Mouse (Mus musculus): ENCODE measurements at regions not wholly inside any gene's neighbourhood (a gene's known extent, or its start where the extent isn't known, plus 50 kb on each side); places are given as distances from the start of the nearest gene placed in this dataset.

DNA sequence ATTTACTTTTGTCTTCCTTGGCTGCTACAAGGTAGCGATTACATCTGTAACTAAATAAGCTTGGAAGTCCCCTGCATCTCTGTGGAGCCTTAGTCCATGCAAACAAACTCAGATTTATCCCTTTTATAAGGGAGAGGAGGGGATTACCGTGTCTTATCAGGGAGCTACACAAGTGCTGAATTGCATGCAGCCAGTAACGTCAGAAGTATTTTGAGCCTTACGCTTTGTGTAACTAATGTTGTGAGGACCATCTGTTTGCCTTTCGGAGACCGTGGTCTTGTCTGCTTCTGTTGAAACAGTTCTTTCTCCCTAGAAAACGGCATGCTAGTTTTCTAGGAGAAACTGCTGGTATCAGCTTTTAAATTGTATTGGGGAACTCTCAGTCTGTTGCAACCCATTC lies 58.0 kb upstream of the Dmrta1 start:
- Histone ChIP-seq H3K9me3 (ENCODE audit: low read length) (no peaks in the 10 kb centered on the region), H3K4me1 (ENCODE audit: insufficient read depth, low read depth, low read length) (no peaks in the 10 kb centered on the region), H3K4me2 (replicated peaks; ENCODE audit: low read depth, low read length) (no peak overlapping the region), H3K27ac (ENCODE audit: low read length) (no peak overlapping the region), H3K4me3 (ENCODE audit: low read depth, low read length) (no peak overlapping the region), H3K27me3 (replicated peaks; ENCODE audit: insufficient read depth, low read length) (no peaks in the 10 kb centered on the region), H3K36me3 (ENCODE audit: insufficient read depth, low read length) (no peaks in the 10 kb centered on the region), H3K9ac (replicated peaks; ENCODE audit: low read depth) (no peak overlapping the region)
- no peak for DNase-seq (ENCODE audit: low spot score)
- TF ChIP-seq EP300 (IDR thresholded peaks at IDR 0.05), result no peak
- no peak for TF ChIP-seq CTCF (IDR thresholded peaks at IDR 0.05)
- ATAC-seq, result no peak
- WGBS, result 36% methylated on average over 7 of the region's 7 CpGs

DNA sequence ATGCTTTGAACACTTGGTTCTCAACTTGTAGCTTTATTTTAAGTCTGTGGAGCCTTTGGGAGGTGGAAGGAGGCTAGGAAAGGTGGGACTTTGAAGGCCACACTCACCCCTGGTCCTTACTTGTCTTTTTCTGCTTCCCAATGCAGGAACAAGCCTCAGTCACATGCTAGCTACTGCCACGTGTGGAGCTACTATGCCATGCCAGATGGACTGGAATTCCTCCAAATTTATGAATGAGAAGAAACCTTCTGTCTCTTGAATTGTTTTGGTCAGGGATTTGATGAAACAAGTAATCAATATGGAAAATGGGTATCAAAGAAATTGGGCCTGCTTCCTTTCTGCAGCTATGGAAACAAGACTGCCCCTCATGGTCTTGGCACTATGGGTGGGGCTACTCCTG lies 74.5 kb upstream of the Dmrta1 start:
- no peaks in the 10 kb centered on the region for H3K27me3 ChIP-seq (replicated peaks; ENCODE audit: insufficient read depth, low read length)
- H3K4me2 ChIP-seq (replicated peaks; ENCODE audit: low read depth, low read length), result no peak overlapping the region
- no peak for ATAC-seq
- no peaks in the 10 kb centered on the region for H3K9me3 ChIP-seq (ENCODE audit: low read length)
- no peak overlapping the region for H3K27ac ChIP-seq (ENCODE audit: low read length)
- TF ChIP-seq CTCF (IDR thresholded peaks at IDR 0.05), result no peak
- no peak for TF ChIP-seq EP300 (IDR thresholded peaks at IDR 0.05)
- no peaks in the 10 kb centered on the region for H3K36me3 ChIP-seq (ENCODE audit: insufficient read depth, low read length)
- H3K4me1 ChIP-seq (ENCODE audit: insufficient read depth, low read depth, low read length), result no peaks in the 10 kb centered on the region
- no peak overlapping the region for H3K9ac ChIP-seq (replicated peaks; ENCODE audit: low read depth)
- WGBS, result 47% methylated on average over 1 of the region's 1 CpGs
- no peak for DNase-seq (ENCODE audit: low spot score)
- H3K4me3 ChIP-seq (ENCODE audit: low read depth, low read length), result no peak overlapping the region

DNA sequence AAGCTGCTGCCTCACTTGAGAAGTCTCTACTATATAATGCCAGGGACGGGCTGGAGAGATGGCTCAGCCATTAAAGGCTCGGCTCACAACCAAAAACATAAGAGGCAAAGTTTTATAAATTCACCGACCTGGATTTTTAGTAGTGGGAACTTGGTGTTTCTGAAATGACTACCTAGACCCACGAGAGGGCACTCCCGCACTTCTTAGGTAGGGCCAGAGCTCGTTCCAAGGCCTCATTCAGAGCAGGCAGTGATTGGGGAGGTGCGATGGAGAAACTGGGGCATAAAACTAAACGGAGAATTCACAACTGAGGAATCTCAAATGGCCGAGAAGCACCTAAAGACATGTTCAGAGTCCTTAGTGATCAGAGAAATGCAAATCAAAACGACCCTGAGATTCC lies 103.7 kb upstream of the Dmrta1 start:
- Histone ChIP-seq H3K9ac (replicated peaks; ENCODE audit: low read depth) (no peak overlapping the region), H3K36me3 (ENCODE audit: insufficient read depth, low read length) (no peaks in the 10 kb centered on the region), H3K4me3 (ENCODE audit: low read depth, low read length) (no peak overlapping the region), H3K4me2 (replicated peaks; ENCODE audit: low read depth, low read length) (no peak overlapping the region), H3K27ac (ENCODE audit: low read length) (no peak overlapping the region), H3K9me3 (ENCODE audit: low read length) (no peaks in the 10 kb centered on the region), H3K4me1 (ENCODE audit: insufficient read depth, low read depth, low read length) (no peaks in the 10 kb centered on the region), H3K27me3 (replicated peaks; ENCODE audit: insufficient read depth, low read length) (no peaks in the 10 kb centered on the region)
- ATAC-seq (no peak), DNase-seq (ENCODE audit: low spot score) (peak; percentile 23)
- TF ChIP-seq CTCF (IDR thresholded peaks at IDR 0.05), result peak; percentile 49
- TF ChIP-seq EP300 (IDR thresholded peaks at IDR 0.05), result no peak
- 10% methylated on average over 10 of the region's 10 CpGs for WGBS

DNA sequence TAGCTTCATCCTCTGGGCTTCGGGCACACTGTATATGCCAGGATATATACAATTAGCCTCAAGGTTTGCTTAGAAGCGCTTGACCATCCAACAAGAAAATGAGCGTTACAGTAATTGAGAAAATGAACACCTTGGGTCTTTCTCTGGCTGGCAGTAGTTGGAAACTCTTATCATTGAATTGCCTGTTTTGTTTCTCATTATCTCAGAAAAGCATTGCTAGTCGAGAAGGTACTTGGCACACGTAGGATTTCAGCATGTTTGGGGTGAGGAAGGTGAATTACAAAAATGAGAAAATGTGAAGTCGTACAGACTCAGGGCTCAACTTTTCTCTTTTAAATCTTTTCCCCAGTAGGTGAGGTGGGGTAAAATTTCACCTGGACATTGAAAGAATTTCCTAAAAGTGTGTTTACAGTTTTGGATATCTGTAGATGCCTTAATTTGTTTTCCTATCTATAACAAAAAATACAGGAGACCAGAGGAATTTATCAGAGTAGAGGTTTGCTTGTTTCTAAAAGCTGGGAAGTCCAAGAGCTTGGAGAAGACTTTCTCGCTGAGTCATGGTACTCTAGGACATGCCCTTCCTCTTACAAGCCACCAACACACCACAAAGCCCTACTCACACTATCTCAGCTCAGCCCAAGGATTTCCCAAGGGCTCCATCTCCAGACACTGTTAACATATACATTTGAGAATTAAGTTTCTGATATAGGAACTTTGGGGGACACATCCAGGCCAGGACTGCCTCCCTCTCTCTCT lies 124.3 kb upstream of the Dmrta1 start:
- no peaks in the 10 kb centered on the region for H3K36me3 ChIP-seq (ENCODE audit: insufficient read depth, low read length)
- H3K9ac ChIP-seq (replicated peaks; ENCODE audit: low read depth), result no peak overlapping the region
- no peak overlapping the region for H3K4me3 ChIP-seq (ENCODE audit: low read depth, low read length)
- H3K4me1 ChIP-seq (ENCODE audit: insufficient read depth, low read depth, low read length), result no peaks in the 10 kb centered on the region
- DNase-seq (ENCODE audit: low spot score), result no peak
- 72% methylated on average over 7 of the region's 7 CpGs for WGBS
- no peaks in the 10 kb centered on the region for H3K27me3 ChIP-seq (replicated peaks; ENCODE audit: insufficient read depth, low read length)
- TF ChIP-seq EP300 (IDR thresholded peaks at IDR 0.05) (no peak), CTCF (IDR thresholded peaks at IDR 0.05) (no peak)
- ATAC-seq, result no peak
- no peak overlapping the region for H3K27ac ChIP-seq (ENCODE audit: low read length)
- H3K9me3 ChIP-seq (ENCODE audit: low read length), result no peaks in the 10 kb centered on the region
- H3K4me2 ChIP-seq (replicated peaks; ENCODE audit: low read depth, low read length), result no peak overlapping the region

DNA sequence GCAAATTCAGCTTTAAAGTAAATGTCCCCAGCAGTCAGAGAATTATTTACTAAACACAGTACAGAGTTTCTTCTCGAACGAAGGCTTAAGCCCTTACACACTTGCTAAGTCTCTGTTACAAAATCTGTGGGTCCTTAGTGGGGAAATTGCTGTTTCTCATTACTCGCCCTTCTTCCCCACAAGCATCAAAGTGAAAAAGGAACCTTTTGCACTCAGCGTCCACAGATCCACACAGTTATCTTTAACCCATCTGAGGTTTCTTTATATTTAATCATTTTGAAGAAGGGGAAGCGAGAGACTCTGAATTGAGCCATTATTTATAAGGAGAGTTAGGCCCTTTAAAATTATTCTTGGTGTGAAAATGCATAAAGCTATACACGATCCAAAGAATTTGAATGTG lies 126.7 kb upstream of the Dmrta1 start:
- no peak overlapping the region for H3K4me2 ChIP-seq (replicated peaks; ENCODE audit: low read depth, low read length)
- no peaks in the 10 kb centered on the region for H3K9me3 ChIP-seq (ENCODE audit: low read length)
- 72% methylated on average over 6 of the region's 6 CpGs for WGBS
- DNase-seq (ENCODE audit: low spot score) (no peak), ATAC-seq (no peak)
- no peak overlapping the region for H3K27ac ChIP-seq (ENCODE audit: low read length)
- H3K4me3 ChIP-seq (ENCODE audit: low read depth, low read length), result no peak overlapping the region
- no peaks in the 10 kb centered on the region for H3K27me3 ChIP-seq (replicated peaks; ENCODE audit: insufficient read depth, low read length)
- H3K4me1 ChIP-seq (ENCODE audit: insufficient read depth, low read depth, low read length), result no peaks in the 10 kb centered on the region
- no peak overlapping the region for H3K9ac ChIP-seq (replicated peaks; ENCODE audit: low read depth)
- no peaks in the 10 kb centered on the region for H3K36me3 ChIP-seq (ENCODE audit: insufficient read depth, low read length)
- no peak for TF ChIP-seq EP300 (IDR thresholded peaks at IDR 0.05)
- no peak for TF ChIP-seq CTCF (IDR thresholded peaks at IDR 0.05)

DNA sequence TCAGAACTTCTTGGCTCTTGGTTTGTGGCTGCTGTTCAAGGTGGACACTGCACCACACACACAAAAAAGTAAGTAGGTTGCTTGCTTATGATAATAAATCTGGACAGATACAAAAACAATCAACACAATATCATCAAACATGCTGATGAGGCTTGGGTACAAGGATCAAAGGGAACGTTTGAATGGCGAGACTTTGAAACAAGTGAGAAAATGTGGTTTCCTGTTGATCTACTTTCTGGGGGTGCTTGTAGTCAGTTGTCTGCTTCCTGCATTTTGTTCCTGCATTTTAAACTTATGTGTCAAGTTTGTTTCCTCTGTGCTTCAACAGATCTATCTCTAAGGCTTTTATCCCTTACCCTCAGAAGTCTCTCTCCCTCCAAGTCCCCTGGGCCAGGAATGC lies 128.7 kb upstream of the Dmrta1 start:
- Histone ChIP-seq H3K9ac (replicated peaks; ENCODE audit: low read depth) (no peak overlapping the region), H3K4me1 (ENCODE audit: insufficient read depth, low read depth, low read length) (no peaks in the 10 kb centered on the region), H3K36me3 (ENCODE audit: insufficient read depth, low read length) (no peaks in the 10 kb centered on the region), H3K27ac (ENCODE audit: low read length) (no peak overlapping the region), H3K4me2 (replicated peaks; ENCODE audit: low read depth, low read length) (no peak overlapping the region), H3K4me3 (ENCODE audit: low read depth, low read length) (no peak overlapping the region), H3K27me3 (replicated peaks; ENCODE audit: insufficient read depth, low read length) (no peaks in the 10 kb centered on the region), H3K9me3 (ENCODE audit: low read length) (no peaks in the 10 kb centered on the region)
- TF ChIP-seq EP300 (IDR thresholded peaks at IDR 0.05) (no peak), CTCF (IDR thresholded peaks at IDR 0.05) (no peak)
- no peak for DNase-seq (ENCODE audit: low spot score)
- no peak for ATAC-seq
- WGBS, result 63% methylated on average over 2 of the region's 2 CpGs

DNA sequence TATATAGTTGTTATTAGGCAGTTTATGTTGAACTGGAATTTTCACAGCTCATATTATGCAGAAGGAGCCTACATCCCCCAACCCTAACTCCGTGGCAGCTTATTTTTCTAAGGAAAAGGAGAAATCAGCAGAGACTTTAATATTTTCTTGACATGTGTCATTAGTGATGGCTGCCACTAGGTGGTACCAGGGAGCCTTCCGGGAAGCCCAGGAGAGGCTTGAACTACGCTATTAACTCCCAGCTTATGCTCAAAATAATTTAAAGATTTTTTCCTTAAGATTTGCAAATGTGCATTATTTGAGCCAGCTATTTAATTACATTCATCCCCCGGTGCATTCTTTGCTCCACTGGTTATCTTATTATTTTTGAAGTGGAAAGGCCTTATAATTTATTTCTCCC lies 146.8 kb upstream of the Dmrta1 start:
- ATAC-seq, result no peak
- TF ChIP-seq CTCF (IDR thresholded peaks at IDR 0.05), result peak; percentile 75
- no peak for TF ChIP-seq EP300 (IDR thresholded peaks at IDR 0.05)
- Histone ChIP-seq H3K27me3 (replicated peaks; ENCODE audit: insufficient read depth, low read length) (peaks cover 5% of the 10 kb centered on the region; the same call in 1 of the 2 replicates), H3K27ac (ENCODE audit: low read length) (no peak overlapping the region), H3K9me3 (ENCODE audit: low read length) (no peaks in the 10 kb centered on the region), H3K9ac (replicated peaks; ENCODE audit: low read depth) (no peak overlapping the region), H3K36me3 (ENCODE audit: insufficient read depth, low read length) (no peaks in the 10 kb centered on the region), H3K4me1 (ENCODE audit: insufficient read depth, low read depth, low read length) (no peaks in the 10 kb centered on the region), H3K4me3 (ENCODE audit: low read depth, low read length) (no peak overlapping the region), H3K4me2 (replicated peaks; ENCODE audit: low read depth, low read length) (no peak overlapping the region)
- DNase-seq (ENCODE audit: low spot score), result peak; percentile 60
- 11% methylated on average over 4 of the region's 4 CpGs for WGBS
